Mouse (Mus musculus) forebrain, postnatal 0 days (tissue): ENCODE data around the gene Ppp1r12b. TPM values are rescaled to one million over a fixed set of nuclear protein-coding genes. Genes with fewer than 3 reads are reported as not detected.

Experiments used
- ATAC-seq: fragments of 200-750 bp; cut with Nextera tagmentation; 2 replicates; pipeline ENCODE4 v1.8.0; 2017; ENCODE audit warnings: mild to moderate bottlenecking, moderate library complexity
- DNase-seq: peaks from one replicate; pipeline ENCODE4 v3.0.0-alpha.2; 2015
- H3K27ac ChIP-seq: fragments of 300-500 bp; sonication (generic); 2 replicates; pipeline ENCODE4 v1.5.1; 2014; ENCODE audit warnings: low read depth, mild to moderate bottlenecking, antibody characterized with exemption, low read length, moderate library complexity, mixed read lengths
- H3K27me3 ChIP-seq: fragments of 300-500 bp; sonication (generic); 2 replicates; pipeline ENCODE4 v1.6.1; 2014; ENCODE audit warnings: mild to moderate bottlenecking, low read length, mixed read lengths; ENCODE audit not compliant: insufficient read depth
- H3K36me3 ChIP-seq: fragments of 300-500 bp; sonication (generic); 2 replicates; pipeline ENCODE4 v1.6.1; 2014; ENCODE audit warnings: mild to moderate bottlenecking, moderate library complexity; ENCODE audit not compliant: insufficient read depth
- H3K4me1 ChIP-seq: fragments of 300-500 bp; sonication (generic); 2 replicates; pipeline ENCODE4 v1.6.1; 2014; ENCODE audit warnings: antibody characterized with exemption; ENCODE audit not compliant: insufficient read depth
- H3K4me2 ChIP-seq: fragments of 300-500 bp; sonication (generic); 2 replicates; pipeline ENCODE4 v1.6.1; 2014; ENCODE audit warnings: low read depth, mild to moderate bottlenecking, moderate library complexity
- H3K4me3 ChIP-seq: fragments of 300-500 bp; sonication (generic); 2 replicates; pipeline ENCODE4 v1.5.1; 2014; ENCODE audit warnings: low read depth, low read length, mixed read lengths
- H3K9ac ChIP-seq: fragments of 300-500 bp; sonication (generic); 2 replicates; pipeline ENCODE4 v1.6.1; 2014; ENCODE audit warnings: mild to moderate bottlenecking
- H3K9me3 ChIP-seq: fragments of 300-500 bp; sonication (generic); 2 replicates; pipeline ENCODE4 v1.6.1; 2016; ENCODE audit warnings: low read length
- CTCF ChIP-seq: sonication (generic); IDR thresholded peaks from 2 replicates; pipeline ENCODE4 v1.5.1; 2016; ENCODE audit warnings: antibody characterized with exemption, control low read depth, low read depth
- WGBS: fragments of 180-500 bp; shearing (Covaris S2); extraction: QIAGEN DNeasy Blood & Tissue Kit; methylation state at CpG from one replicate; pipeline ENCODE4 v1.1.7; 2014; 5-methylcytosine and 5-hydroxymethylcytosine counted together
- polyA plus RNA-seq: library from polyadenylated mRNA; unstranded; fragments of >200 nt; fragmentation: Nextera tagmentation; extraction: Ambion mirVana; gene quantifications from 2 replicates; pipeline ENCODE4 v1.2.1, GENCODE M21; 2015
- total RNA-seq: library from RNA; depleted of rRNA; stranded (reverse); fragments of >200 nt; gene quantifications from 2 replicates; pipeline ENCODE4 v1.2.3, GENCODE M21; 2014

The Ppp1r12b gene
- total and polyA plus RNA-seq, 2 experiments from 2014 or later, result 12.4 to 39.9 TPM

GRCm38 (mm10) chr1:134803286-134804117, 152.2 kb downstream of the Ppp1r12b start:
- Histone ChIP-seq H3K36me3 (no peaks in the 10 kb centered on the region), H3K27ac (no peak overlapping the region), H3K27me3 (no peaks in the 10 kb centered on the region), H3K4me3 (no peak overlapping the region), H3K4me1 (no peaks in the 10 kb centered on the region; the same call in 1 of the 2 replicates), H3K4me2 (no peak overlapping the region), H3K9ac (no peak overlapping the region; the same call in 1 of the 2 replicates), H3K9me3 (no peaks in the 10 kb centered on the region)
- WGBS, result 43% methylated on average over 16 of the region's 16 CpGs
- ATAC-seq, result no peak
- DNase-seq, result no peak
- TF ChIP-seq CTCF, result no peak

- H3K4me2 ChIP-seq, result no peak overlapping the region
- peaks cover 1% of the 10 kb centered on the region; the same call in 1 of the 2 replicates for H3K4me1 ChIP-seq
- TF ChIP-seq CTCF, result no peak
- no peaks in the 10 kb centered on the region for H3K9me3 ChIP-seq
- 90% methylated on average over 7 of the region's 7 CpGs for WGBS
- H3K27ac ChIP-seq, result no peak overlapping the region
- no peaks in the 10 kb centered on the region for H3K36me3 ChIP-seq
- H3K4me3 ChIP-seq, result no peak overlapping the region
- no peak overlapping the region for H3K9ac ChIP-seq
- ATAC-seq, result no peak
- no peak for DNase-seq
- no peaks in the 10 kb centered on the region for H3K27me3 ChIP-seq
Observed at GRCm38 (mm10) chr1:134801758-134802157, 154.0 kb downstream of the Ppp1r12b start.

- H3K27ac ChIP-seq, result 0 out of 2 replicates have a peak overlapping the region, but pooled peaks have one; percentile 10
- no peaks in the 10 kb centered on the region for H3K27me3 ChIP-seq
- no peak overlapping the region for H3K4me3 ChIP-seq
- H3K4me2 ChIP-seq, result no peak overlapping the region
- ATAC-seq (no peak), DNase-seq (peak; percentile 16)
- H3K9me3 ChIP-seq, result no peaks in the 10 kb centered on the region
- no peaks in the 10 kb centered on the region for H3K36me3 ChIP-seq
- 0 out of 2 replicates have a peak, but pooled peaks cover 4% of the 10 kb centered on the region for H3K4me1 ChIP-seq
- TF ChIP-seq CTCF, result no peak
- 62% methylated on average over 3 of the region's 3 CpGs for WGBS
- H3K9ac ChIP-seq, result no peak overlapping the region
Observed at GRCm38 (mm10) chr1:134796536-134796935, 159.2 kb downstream of the Ppp1r12b start.

- H3K4me2 ChIP-seq, result no peak overlapping the region
- H3K27me3 ChIP-seq, result no peaks in the 10 kb centered on the region
- DNase-seq (no peak), ATAC-seq (no peak)
- no peak overlapping the region for H3K4me3 ChIP-seq
- H3K9me3 ChIP-seq, result no peaks in the 10 kb centered on the region
- no peaks in the 10 kb centered on the region for H3K36me3 ChIP-seq
- TF ChIP-seq CTCF, result no peak
- WGBS, result 95% methylated on average over 1 of the region's 1 CpGs
- 0 out of 2 replicates have a peak, but pooled peaks cover 4% of the 10 kb centered on the region for H3K4me1 ChIP-seq
- H3K27ac ChIP-seq, result 0 out of 2 replicates have a peak overlapping the region, but pooled peaks have one; percentile 10
- no peak overlapping the region for H3K9ac ChIP-seq
Observed at GRCm38 (mm10) chr1:134796076-134796475, 159.7 kb downstream of the Ppp1r12b start.

DNA sequence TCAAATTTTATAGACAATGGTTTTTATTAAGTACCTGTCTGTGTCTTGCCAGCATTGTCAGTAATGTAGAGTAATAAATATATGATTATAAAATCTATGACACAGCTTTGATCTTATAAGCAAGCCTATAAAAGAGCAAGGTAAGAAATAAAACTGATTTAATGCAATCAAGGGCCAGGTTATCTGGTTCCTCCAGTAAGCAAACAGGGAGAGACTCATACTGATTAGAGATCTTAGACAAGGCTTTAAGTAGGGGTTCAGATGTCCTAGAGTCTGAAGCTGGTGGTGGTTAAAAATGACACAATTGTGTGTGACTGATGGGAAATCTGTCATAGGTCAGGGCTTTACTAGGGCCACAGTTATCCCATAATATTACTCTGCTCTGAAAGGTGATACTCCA, 164.3 kb downstream of the Ppp1r12b start:
- TF ChIP-seq CTCF, result no peak
- Histone ChIP-seq H3K27me3 (no peaks in the 10 kb centered on the region), H3K4me1 (no peaks in the 10 kb centered on the region), H3K9me3 (no peaks in the 10 kb centered on the region), H3K4me2 (no peak overlapping the region), H3K27ac (no peak overlapping the region), H3K4me3 (no peak overlapping the region), H3K36me3 (no peaks in the 10 kb centered on the region), H3K9ac (no peak overlapping the region)
- ATAC-seq (no peak), DNase-seq (no peak)

- H3K9me3 ChIP-seq, result no peaks in the 10 kb centered on the region
- H3K4me2 ChIP-seq, result no peak overlapping the region
- H3K27ac ChIP-seq, result no peak overlapping the region
- TF ChIP-seq CTCF, result no peak
- no peaks in the 10 kb centered on the region for H3K36me3 ChIP-seq
- H3K4me1 ChIP-seq, result no peaks in the 10 kb centered on the region
- H3K4me3 ChIP-seq, result no peak overlapping the region
- no peaks in the 10 kb centered on the region for H3K27me3 ChIP-seq
- H3K9ac ChIP-seq, result no peak overlapping the region
- DNase-seq (no peak), ATAC-seq (no peak)
- 87% methylated on average over 2 of the region's 2 CpGs for WGBS
Observed at GRCm38 (mm10) chr1:134790716-134791439, 164.9 kb downstream of the Ppp1r12b start.

- Histone ChIP-seq H3K4me1 (no peaks in the 10 kb centered on the region), H3K9ac (no peak overlapping the region), H3K4me3 (no peak overlapping the region), H3K27ac (no peak overlapping the region), H3K36me3 (no peaks in the 10 kb centered on the region), H3K4me2 (no peak overlapping the region), H3K9me3 (no peaks in the 10 kb centered on the region), H3K27me3 (no peaks in the 10 kb centered on the region)
- no peak for TF ChIP-seq CTCF
- DNase-seq (no peak), ATAC-seq (no peak)
- 51% methylated on average over 7 of the region's 7 CpGs for WGBS
Observed at GRCm38 (mm10) chr1:134788096-134788495, 167.6 kb downstream of the Ppp1r12b start.
